Mouse (Mus musculus) thymus, adult 2 months (tissue): ENCODE data around the gene Tmem213.

Experiments used
- CTCF ChIP-seq: fragments of 200-500 bp; IDR thresholded peaks from 2 replicates; pipeline ENCODE4 v1.5.1; 2012; ENCODE audit warnings: mild to moderate bottlenecking, control low read depth, low read length, moderate library complexity, borderline replicate concordance; ENCODE audit not compliant: control insufficient read depth, poor library complexity, insufficient read depth; ENCODE audit errors: extremely low read depth
- POLR2A ChIP-seq: fragments of 200-500 bp; IDR thresholded peaks from 2 replicates; pipeline ENCODE4 v1.6.1; 2012; ENCODE audit warnings: mild to moderate bottlenecking, low read length, control low read depth, moderate library complexity; ENCODE audit not compliant: control insufficient read depth, poor library complexity, insufficient read depth; ENCODE audit errors: extremely low read depth

DNA sequence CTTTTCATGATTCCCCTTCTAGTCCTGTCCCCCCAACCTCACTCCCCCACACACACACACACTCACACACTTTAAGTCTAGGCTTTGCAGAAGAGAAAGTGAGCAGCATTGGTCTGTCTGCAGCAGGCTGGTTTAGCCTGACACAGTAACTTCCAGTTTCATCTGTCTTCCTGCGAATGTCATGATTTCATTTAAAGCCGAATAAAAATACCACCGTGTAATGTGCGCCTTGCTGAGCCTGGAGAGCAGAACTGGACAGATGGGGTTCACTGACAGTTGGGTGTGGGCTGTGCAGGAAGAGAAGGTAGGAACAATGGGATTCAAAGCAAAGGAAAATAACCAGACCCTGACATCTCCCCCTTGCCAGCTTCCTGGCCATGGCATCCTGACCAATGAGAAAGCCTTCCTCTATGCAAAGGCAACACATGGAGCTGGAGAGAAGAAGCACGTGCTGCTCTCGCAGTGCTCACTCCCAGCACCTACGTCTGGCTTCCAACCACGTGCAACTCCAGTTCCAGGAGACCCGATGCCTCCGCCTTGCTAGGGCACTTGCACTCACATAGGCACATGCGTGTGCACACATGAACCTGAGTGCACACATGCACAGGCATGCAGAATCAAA is 43.4 kb upstream of the Tmem213 start:
- TF ChIP-seq POLR2A (no peak), CTCF (no peak)
